Mouse (Mus musculus) CD4-positive, CD25-positive, alpha-beta regulatory T cell, adult 4 months (primary cell): Measurements from ENCODE around the gene Mfap1a. TPM values are rescaled to one million over a fixed set of nuclear protein-coding genes. Genes with fewer than 3 reads are reported as not detected.
"Not testable (repeated sequence)": the region's sequence is repeated elsewhere in the genome, so short reads cannot be mapped to it uniquely, and the experiment has no call there.

ENCODE experiments used
- ATAC-seq: one replicate; pipeline ENCODE4 v1.8.0; 2017
- polyA plus RNA-seq, 2 experiments: library from polyadenylated mRNA; unstranded; fragments of 100-300 nt; shearing (Covaris generic); gene quantifications; one replicate each; pipeline ENCODE4 v1.2.1; 2017

Gene Mfap1a
- 10 to 100 TPM; 28.6 to 43.0 TPM for polyA plus RNA-seq

GRCm38 (mm10) chr2:121505942-121506882 is at the start of gene Mfap1a, which contains the start of gene Wdr76:
Gene Mfap1a (minus strand): TSS chr2:121506665.
Gene Wdr76 (plus strand): TSS chr2:121506723.
- ATAC-seq = peak; percentile 93

- no peak for ATAC-seq
These were observed 44.8 kb upstream of the Mfap1a start for GRCm38 (mm10) chr2:121551271-121551670.

GRCm38 (mm10) chr2:121549630-121550029 is 43.2 kb upstream of the Mfap1a start:
- ATAC-seq = no peak

- ATAC-seq = no peak
These were observed 38.4 kb upstream of the Mfap1a start for GRCm38 (mm10) chr2:121544829-121545228.

- ATAC-seq = no peak
These were observed 18.6 kb upstream of the Mfap1a start for GRCm38 (mm10) chr2:121525056-121525455.

- ATAC-seq = not testable (repeated sequence)
These were observed 16.4 kb upstream of the Mfap1a start for GRCm38 (mm10) chr2:121522830-121523229.

GRCm38 (mm10) chr2:121522006-121522405 is 15.5 kb upstream of the Mfap1a start:
- ATAC-seq = no peak

GRCm38 (mm10) chr2:121518711-121519110 is 12.2 kb upstream of the Mfap1a start:
- ATAC-seq = not testable (repeated sequence)

- no peak for ATAC-seq
These were observed 11.6 kb upstream of the Mfap1a start for GRCm38 (mm10) chr2:121518106-121518505.

- ATAC-seq = no peak
These were observed 7.7 kb upstream of the Mfap1a start for GRCm38 (mm10) chr2:121514211-121514610.

GRCm38 (mm10) chr2:121512991-121513765 is 6.7 kb upstream of the Mfap1a start:
- ATAC-seq = not testable (repeated sequence)

- peak; percentile 88 for ATAC-seq
These were observed 4.9 kb upstream of the Mfap1a start for GRCm38 (mm10) chr2:121511401-121511800.

GRCm38 (mm10) chr2:121509584-121509983 is 3.1 kb upstream of the Mfap1a start:
- ATAC-seq = no peak

GRCm38 (mm10) chr2:121507951-121508330 is 1.5 kb upstream of the Mfap1a start:
- ATAC-seq = no peak

GRCm38 (mm10) chr2:121507173-121507950 is 897 bp upstream of the Mfap1a start:
- ATAC-seq = no peak

GRCm38 (mm10) chr2:121501550-121501949 is 4.9 kb downstream of the Mfap1a start:
- ATAC-seq = peak; percentile 32

- ATAC-seq = not testable (repeated sequence)
These were observed 22.1 kb downstream of the Mfap1a start for GRCm38 (mm10) chr2:121484403-121484802.

GRCm38 (mm10) chr2:121483576-121483975 is 22.9 kb downstream of the Mfap1a start:
- no peak for ATAC-seq

GRCm38 (mm10) chr2:121480916-121481315 is 25.5 kb downstream of the Mfap1a start:
- not testable (repeated sequence) for ATAC-seq

- ATAC-seq = peak; percentile 56
These were observed 26.0 kb downstream of the Mfap1a start for GRCm38 (mm10) chr2:121480498-121480897.

- ATAC-seq = no peak
These were observed 28.8 kb downstream of the Mfap1a start for GRCm38 (mm10) chr2:121477491-121478266.

- ATAC-seq = not testable (repeated sequence)
These were observed 31.2 kb downstream of the Mfap1a start for GRCm38 (mm10) chr2:121475306-121475705.
